Mouse (Mus musculus): ENCODE measurements at regions not wholly inside any gene's neighbourhood (a gene's known extent, or its start where the extent isn't known, plus 50 kb on each side); places are given as distances from the start of the nearest gene placed in this dataset.

DNA sequence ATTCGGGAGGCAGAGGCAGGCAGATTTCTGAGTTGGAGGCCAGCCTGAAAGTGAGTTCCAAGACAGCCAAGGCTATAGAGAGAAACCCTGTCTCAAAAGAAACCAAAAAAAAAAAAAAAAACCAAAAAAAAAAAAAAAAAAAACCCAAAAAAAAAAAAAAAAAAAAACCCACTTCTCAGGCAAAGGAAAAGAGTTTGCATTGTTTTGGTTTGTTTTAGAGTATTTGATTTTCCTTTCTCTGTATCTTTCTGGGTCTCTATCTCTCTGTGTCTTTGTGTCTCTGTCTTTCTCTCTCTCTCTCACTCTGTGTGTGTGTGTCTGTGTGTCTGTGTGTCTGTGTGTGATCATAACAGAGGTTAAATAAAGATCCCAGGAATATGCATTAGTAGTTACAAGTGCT lies 95.7 kb upstream of the AI593442 start:
- Histone ChIP-seq H3K4me3 (no peak overlapping the region), H3K9me3 (replicated peaks) (no peaks in the 10 kb centered on the region), H3K4me1 (replicated peaks) (no peaks in the 10 kb centered on the region), H3K36me3 (no peaks in the 10 kb centered on the region), H3K9ac (no peak overlapping the region), H3K27me3 (no peaks in the 10 kb centered on the region), H3K27ac (no peak overlapping the region), H3K4me2 (no peak overlapping the region)
- ATAC-seq (replicated peaks; ENCODE audit: insufficient number of reproducible peaks, insufficient read depth, low FRiP score, low read depth): no peak
- WGBS: 96% methylated on average over 1 of the region's 1 CpGs

DNA sequence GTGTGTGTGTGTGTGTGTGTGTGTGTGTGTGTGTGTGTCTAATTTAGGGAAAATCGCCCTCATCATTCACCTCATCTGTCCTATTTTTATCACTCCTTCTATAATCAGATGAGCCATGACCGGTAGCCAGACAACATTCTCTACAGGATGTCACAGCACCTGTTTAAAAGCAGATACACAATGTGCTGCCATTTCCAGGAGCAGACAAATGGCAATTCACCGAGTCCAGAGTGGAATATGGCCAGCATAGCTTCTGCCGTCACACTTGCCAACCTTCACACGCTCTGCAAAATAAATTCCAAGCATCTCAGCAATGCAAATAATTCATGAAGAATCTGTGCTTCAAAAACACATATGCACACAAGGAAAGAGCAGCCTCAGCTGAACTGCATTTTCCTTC lies 88.5 kb upstream of the AI593442 start:
- 53% methylated on average over 5 of the region's 5 CpGs for whole genome bisulfite sequencing
- no peak overlapping the region for H3K9ac ChIP-seq
- H3K9me3 ChIP-seq (replicated peaks): no peaks in the 10 kb centered on the region
- H3K4me3 ChIP-seq: no peak overlapping the region
- H3K27me3 ChIP-seq: no peaks in the 10 kb centered on the region
- no peak overlapping the region for H3K27ac ChIP-seq
- ATAC-seq (replicated peaks; ENCODE audit: insufficient number of reproducible peaks, insufficient read depth, low FRiP score, low read depth): no peak
- peaks cover 3% of the 10 kb centered on the region; the same call in 1 of the 2 replicates for H3K4me1 ChIP-seq (replicated peaks)
- H3K4me2 ChIP-seq: no peak overlapping the region
- H3K36me3 ChIP-seq: no peaks in the 10 kb centered on the region

DNA sequence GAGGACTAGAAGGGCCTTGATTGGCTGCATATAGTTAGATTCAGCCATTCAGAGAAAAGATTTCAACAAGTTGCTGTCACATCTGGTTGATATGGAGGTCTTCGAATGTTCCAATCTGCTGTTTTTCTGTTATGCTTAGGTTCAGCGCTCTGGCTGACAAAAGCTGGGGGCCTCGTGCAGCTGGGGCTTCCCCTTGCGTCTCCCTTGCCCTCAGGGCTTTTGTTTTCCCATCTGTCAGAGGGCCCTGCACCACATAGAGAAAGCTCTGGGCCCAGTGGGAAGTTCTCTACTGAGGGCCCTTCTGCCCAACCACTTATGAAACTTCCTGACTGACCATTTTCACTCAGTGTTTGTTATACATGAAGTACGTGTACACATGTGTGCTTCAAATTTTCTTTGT lies 86.2 kb upstream of the AI593442 start:
- Histone ChIP-seq H3K4me3 (no peak overlapping the region), H3K4me1 (replicated peaks) (peaks cover 9% of the 10 kb centered on the region), H3K27ac (no peak overlapping the region), H3K4me2 (no peak overlapping the region), H3K36me3 (no peaks in the 10 kb centered on the region), H3K27me3 (no peaks in the 10 kb centered on the region), H3K9me3 (replicated peaks) (no peaks in the 10 kb centered on the region), H3K9ac (no peak overlapping the region)
- no peak for ATAC-seq (replicated peaks; ENCODE audit: insufficient number of reproducible peaks, insufficient read depth, low FRiP score, low read depth)
- 73% methylated on average over 5 of the region's 5 CpGs for whole genome bisulfite sequencing

DNA sequence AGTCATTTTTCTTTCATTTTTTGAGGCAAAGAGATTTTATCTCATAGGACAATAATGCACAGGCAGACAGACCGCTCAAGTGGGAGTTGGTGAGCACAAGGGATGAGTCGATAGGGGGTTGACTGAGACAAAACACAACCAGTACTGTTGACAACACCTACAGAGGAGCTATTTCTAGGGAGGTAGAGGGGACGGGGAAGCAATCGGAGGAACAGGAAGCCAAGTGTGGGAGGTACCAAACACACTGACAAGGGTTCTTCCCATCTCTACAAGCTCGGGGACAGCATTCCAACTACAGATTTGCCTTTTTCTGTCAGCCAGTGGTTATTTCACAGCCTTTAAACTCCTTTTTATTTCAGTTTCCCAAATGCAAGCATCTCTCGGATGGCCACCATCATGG lies 83.3 kb upstream of the AI593442 start:
- H3K9me3 ChIP-seq (replicated peaks): no peaks in the 10 kb centered on the region
- no peak overlapping the region for H3K4me3 ChIP-seq
- H3K36me3 ChIP-seq: no peaks in the 10 kb centered on the region
- peaks cover 5% of the 10 kb centered on the region for H3K4me1 ChIP-seq (replicated peaks)
- H3K27ac ChIP-seq: no peak overlapping the region
- 64% methylated on average over 6 of the region's 6 CpGs for WGBS
- H3K9ac ChIP-seq: no peak overlapping the region
- no peak overlapping the region for H3K4me2 ChIP-seq
- no peaks in the 10 kb centered on the region for H3K27me3 ChIP-seq
- ATAC-seq (replicated peaks; ENCODE audit: insufficient number of reproducible peaks, insufficient read depth, low FRiP score, low read depth): no peak

DNA sequence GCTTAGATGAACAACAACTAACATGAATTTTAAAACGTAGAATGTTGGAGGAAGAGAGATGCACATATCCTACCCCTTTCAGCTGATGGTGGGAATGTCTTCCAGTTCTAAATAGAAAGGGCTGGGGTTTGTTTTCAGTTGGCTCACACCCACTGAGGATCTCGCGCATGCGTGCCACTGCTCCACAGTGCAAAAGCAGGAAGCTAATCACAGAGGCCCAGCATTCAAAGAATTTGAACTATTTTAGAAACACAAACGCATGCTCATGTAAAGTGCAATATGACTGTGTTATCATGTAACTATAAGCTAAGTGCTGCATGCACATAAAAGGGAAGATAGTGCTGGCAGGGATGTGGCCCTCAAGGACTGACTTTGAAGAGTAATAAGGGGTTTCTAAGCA lies 81.7 kb upstream of the AI593442 start:
- no peaks in the 10 kb centered on the region for H3K9me3 ChIP-seq (replicated peaks)
- no peak overlapping the region for H3K4me3 ChIP-seq
- no peak overlapping the region for H3K9ac ChIP-seq
- H3K36me3 ChIP-seq: no peaks in the 10 kb centered on the region
- no peaks in the 10 kb centered on the region for H3K27me3 ChIP-seq
- peak overlapping the region; percentile 62 for H3K27ac ChIP-seq
- peaks cover 5% of the 10 kb centered on the region for H3K4me1 ChIP-seq (replicated peaks)
- no peak; the same call in 1 of the 2 replicates for ATAC-seq (replicated peaks; ENCODE audit: insufficient number of reproducible peaks, insufficient read depth, low FRiP score, low read depth)
- WGBS: 29% methylated on average over 5 of the region's 5 CpGs
- H3K4me2 ChIP-seq: no peak overlapping the region

DNA sequence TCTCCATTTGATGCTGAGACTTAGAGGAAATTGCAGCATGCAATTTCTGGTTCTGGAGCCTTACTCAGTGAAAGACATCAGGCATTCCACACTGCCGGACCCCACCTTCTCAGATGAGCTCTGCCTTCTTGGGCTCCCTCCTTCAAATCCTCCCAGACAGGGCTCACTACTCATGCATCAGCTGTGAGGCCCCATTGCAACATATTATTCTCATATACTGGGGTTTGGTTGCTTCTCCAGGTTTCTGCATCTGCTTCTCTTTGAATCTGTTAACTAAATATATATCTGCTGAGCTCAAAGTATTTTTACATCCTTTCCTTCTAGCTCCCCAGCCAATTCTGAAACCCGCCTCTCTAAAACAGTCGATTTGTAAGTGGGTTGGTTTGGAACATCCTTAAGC lies 68.8 kb upstream of the AI593442 start:
- no peaks in the 10 kb centered on the region for H3K36me3 ChIP-seq
- no peaks in the 10 kb centered on the region for H3K4me1 ChIP-seq (replicated peaks)
- no peak overlapping the region for H3K9ac ChIP-seq
- no peak for ATAC-seq (replicated peaks; ENCODE audit: insufficient number of reproducible peaks, insufficient read depth, low FRiP score, low read depth)
- H3K4me3 ChIP-seq: no peak overlapping the region
- H3K27me3 ChIP-seq: no peaks in the 10 kb centered on the region
- no peaks in the 10 kb centered on the region for H3K9me3 ChIP-seq (replicated peaks)
- no peak overlapping the region for H3K27ac ChIP-seq
- H3K4me2 ChIP-seq: no peak overlapping the region
- WGBS: 82% methylated on average over 3 of the region's 3 CpGs

DNA sequence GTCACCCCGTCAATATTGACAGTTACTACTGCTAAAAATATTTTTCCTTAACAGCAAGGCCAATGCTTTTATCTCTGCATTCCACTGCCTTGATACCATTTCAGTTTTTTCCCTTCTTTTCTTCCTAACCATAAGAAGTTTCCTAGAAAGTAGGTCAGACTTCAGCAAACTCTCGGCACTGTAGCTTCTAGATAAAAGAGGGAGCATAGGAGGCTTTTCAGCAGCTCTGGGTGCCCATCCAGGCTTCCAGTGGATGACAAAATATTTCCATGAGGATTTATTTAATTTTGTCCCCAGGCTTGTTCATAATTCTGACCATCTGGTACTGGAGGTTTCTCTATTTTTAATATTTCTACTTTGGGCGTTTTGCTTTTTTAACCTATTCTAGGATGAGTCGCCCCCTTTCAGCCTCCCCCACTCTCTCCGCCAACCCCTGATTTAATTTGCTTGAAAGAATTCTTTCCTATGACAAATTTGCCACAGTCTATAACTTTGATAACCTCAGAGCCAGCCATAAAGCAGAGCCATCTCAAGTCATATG lies 59.0 kb upstream of the AI593442 start:
- no peak overlapping the region for H3K4me3 ChIP-seq
- H3K9ac ChIP-seq: no peak overlapping the region
- no peaks in the 10 kb centered on the region for H3K36me3 ChIP-seq
- H3K27me3 ChIP-seq: no peaks in the 10 kb centered on the region
- 62% methylated on average over 5 of the region's 5 CpGs for WGBS
- no peak overlapping the region for H3K27ac ChIP-seq
- no peak overlapping the region for H3K4me2 ChIP-seq
- no peaks in the 10 kb centered on the region for H3K4me1 ChIP-seq (replicated peaks)
- no peaks in the 10 kb centered on the region for H3K9me3 ChIP-seq (replicated peaks)
- ATAC-seq (replicated peaks; ENCODE audit: insufficient number of reproducible peaks, insufficient read depth, low FRiP score, low read depth): no peak
